Mouse (Mus musculus) gastrocnemius, adult 2 months (tissue): ENCODE measurements around the gene Ddost. TPM values are rescaled to one million over a fixed set of nuclear protein-coding genes. Genes with fewer than 3 reads are reported as not detected.
"Not testable (repeated sequence)": the region's sequence is repeated elsewhere in the genome, so short reads cannot be mapped to it uniquely, and the experiment has no call there.

Experiments
- DNase-seq: peaks from one replicate; pipeline ENCODE4 v3.0.0; 2022
- H3K27ac ChIP-seq: fragments of 200-600 bp; 2 replicates; pipeline ENCODE4 v1.8.1; 2022; ENCODE audit warnings: mild to moderate bottlenecking
- H3K4me3 ChIP-seq: fragments of 200-600 bp; 2 replicates; pipeline ENCODE4 v1.8.1; 2022; ENCODE audit warnings: mild to moderate bottlenecking, moderate library complexity
- CTCF ChIP-seq: fragments of 200-600 bp; IDR thresholded peaks from 2 replicates; pipeline ENCODE4 v1.8.1; 2022; ENCODE audit warnings: antibody characterized with exemption, mild to moderate bottlenecking, moderate library complexity
- intact Hi-C: fragments of 180-260 bp; cut with DNase I; formaldehyde crosslinking; loops from one replicate; pipeline ENCODE4 v1.15.1; 2025
- total RNA-seq, 2 experiments: library from RNA; stranded (reverse); gene quantifications; 2 replicates each; pipeline ENCODE4 v1.2.3; 2021

Gene Ddost
- total RNA-seq, 2 experiments from 2014 or later = 29.1 to 34.3 TPM

DNA sequence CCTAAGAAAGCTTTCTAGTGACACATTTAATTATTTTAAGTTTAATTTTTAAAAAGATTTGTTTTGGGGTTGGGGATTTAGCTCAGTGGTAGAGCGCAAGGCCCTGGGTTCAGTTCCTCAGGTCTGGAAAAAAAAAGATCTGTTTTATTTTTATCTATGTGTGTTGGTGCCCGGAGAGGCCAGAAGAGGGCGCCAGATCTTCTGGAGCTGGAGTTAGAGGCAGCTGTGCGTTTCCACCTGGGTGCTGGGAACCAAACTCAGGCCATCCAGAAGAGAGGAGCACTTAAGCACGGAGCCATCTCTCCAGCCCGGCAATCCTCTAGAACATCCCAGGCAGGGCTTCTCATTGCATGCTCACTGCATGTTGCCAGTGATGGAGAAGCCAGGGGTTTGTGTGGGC, 11.8 kb downstream of the Ddost start:
- intact Hi-C loops = no loop called here
- no peak for DNase-seq
- TF ChIP-seq CTCF = peak; percentile 43
- Histone ChIP-seq H3K4me3 (no peak overlapping the region), H3K27ac (no peak overlapping the region)

DNA sequence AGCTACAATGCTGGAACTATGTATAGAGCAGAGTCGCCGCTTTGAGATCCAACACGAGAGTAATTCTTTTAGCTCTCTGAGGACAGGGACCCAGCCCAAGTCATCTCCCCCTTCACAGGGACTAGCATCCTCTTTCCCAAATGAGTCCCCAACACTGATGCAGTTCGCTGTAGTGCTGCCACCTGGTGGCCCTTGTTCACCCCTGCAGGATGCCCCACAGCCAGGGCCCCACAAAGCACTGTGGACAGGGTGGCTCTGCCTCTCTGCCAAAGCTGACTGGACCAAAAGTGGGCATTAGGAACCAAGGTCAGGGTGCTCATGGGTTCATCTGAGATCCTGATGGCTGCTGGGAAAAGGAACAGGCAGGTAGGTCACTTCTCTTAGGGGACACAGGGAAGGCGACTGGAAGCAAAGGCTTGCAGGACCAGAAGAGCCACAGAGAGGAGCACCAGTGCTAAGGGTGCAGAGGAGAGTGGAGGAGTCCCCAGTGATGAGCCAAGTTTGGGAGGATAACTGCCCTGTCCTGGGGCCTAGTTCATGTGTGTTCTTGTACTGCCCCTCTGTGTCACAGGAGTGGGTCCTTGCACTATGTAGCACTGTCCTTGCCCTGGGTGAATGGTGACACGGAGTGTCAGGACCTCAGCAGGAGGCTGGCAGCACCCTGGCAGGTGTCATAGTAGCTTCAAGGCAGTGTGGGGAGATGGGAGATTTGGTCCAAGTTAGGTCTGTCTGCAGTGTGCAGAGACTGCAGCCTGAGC, 14.2 kb downstream of the Ddost start:
- TF ChIP-seq CTCF = peak; percentile 94
- DNase-seq = peak; percentile 60
- H3K4me3 ChIP-seq = no peak overlapping the region
- intact Hi-C loops = loop anchor here (2.0 kb wide), 2 partner anchors 60 to 108 kb away; no protein-coding TSS in a partner anchor
- 0 out of 2 replicates have a peak overlapping the region, but pooled peaks have one; percentile 99 for H3K27ac ChIP-seq

DNA sequence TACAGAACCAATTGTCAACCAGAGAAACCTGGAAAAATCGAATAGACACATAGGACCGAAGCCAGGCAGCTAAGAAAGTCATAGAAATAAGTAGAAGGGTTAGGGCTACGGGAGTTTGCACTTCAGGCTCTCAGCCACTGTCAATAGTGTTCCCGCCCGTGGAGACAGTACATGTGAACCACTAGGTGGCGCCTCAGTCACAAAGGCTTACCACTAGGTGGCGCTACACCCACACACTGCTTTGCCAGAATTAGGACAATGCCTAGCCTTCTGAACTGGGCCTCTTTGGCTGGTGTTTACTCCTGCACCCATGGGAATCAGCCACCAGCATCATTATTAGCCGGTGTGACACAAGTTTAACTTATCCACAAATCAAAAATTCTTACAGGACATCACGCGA, 15.0 kb downstream of the Ddost start:
- intact Hi-C loops = loop anchor here (2.0 kb wide), 2 partner anchors 59 to 107 kb away; no protein-coding TSS in a partner anchor
- Histone ChIP-seq H3K27ac (peak overlapping the region; percentile 99), H3K4me3 (no peak overlapping the region)
- no peak; the same call in 1 of the 2 replicates for TF ChIP-seq CTCF
- peak; percentile 82 for DNase-seq

DNA sequence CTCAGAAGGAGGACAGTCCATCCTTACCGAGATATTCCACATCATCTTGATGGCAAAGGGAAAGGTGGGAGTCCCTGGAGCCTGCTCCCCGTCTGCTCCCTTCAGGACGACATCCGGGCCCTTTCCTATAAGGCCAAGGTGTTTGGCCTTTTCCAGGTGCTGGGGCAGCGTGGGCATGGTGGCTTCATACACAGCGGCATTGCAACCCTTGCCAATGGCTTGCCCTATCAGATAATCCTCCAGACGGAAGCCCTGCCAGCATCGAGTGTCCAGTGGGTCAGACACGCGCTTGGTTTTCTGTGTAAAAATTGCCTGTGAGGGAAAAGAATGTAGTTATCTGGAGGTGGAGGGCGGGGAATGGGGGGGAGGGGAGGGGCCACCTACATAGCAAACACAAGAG, 16.2 kb downstream of the Ddost start:
- intact Hi-C loops = no loop called here
- TF ChIP-seq CTCF = no peak
- no peak overlapping the region; the same call in 1 of the 2 replicates for H3K4me3 ChIP-seq
- DNase-seq = peak; percentile 37
- H3K27ac ChIP-seq = peak overlapping the region; percentile 99

DNA sequence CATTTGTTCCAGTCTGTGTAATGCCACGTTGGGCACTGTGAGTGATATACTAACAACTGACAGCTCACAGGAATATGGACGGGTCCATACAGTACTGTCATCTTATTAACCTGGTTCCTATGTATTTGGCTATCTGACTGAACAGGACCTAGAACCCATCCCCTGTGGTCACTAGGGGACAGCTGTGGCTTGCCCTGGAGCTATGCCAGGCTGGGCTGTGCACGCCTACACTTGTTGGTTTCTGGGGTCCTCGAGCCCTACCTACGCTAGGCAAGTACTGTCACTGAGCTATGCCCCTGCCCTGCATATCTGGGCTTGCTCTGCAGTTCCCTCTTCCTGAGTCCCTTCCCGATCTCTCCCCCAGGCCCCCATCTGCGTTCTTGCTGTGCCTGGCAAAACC, 17.0 kb downstream of the Ddost start:
- Histone ChIP-seq H3K27ac (peak overlapping the region; percentile 99), H3K4me3 (no peak overlapping the region)
- DNase-seq = peak; percentile 43
- TF ChIP-seq CTCF = no peak
- intact Hi-C loops = no loop called here

DNA sequence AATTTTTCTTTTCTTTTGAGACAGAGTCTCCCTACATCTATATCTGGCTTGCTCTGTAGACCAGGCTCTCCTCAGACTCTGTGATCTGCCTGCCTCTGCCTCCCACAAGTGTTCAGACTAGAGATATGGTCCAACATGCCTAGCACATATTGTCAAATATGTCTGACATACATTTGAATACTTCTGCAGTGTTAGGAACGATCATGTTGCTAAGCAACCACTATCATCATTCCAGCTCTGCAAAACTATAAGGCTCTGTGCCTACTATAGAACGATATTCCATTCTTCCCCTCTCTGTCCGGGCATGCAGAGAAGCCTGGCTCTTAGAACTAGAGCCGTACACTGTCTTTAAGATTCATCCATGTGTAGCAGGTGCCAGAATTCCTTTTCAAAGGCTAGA, 18.2 kb downstream of the Ddost start:
- peak overlapping the region; percentile 22; the same call in 1 of the 2 replicates for H3K4me3 ChIP-seq
- no peak for TF ChIP-seq CTCF
- intact Hi-C loops = no loop called here
- H3K27ac ChIP-seq = peak overlapping the region; percentile 99
- DNase-seq = no peak

DNA sequence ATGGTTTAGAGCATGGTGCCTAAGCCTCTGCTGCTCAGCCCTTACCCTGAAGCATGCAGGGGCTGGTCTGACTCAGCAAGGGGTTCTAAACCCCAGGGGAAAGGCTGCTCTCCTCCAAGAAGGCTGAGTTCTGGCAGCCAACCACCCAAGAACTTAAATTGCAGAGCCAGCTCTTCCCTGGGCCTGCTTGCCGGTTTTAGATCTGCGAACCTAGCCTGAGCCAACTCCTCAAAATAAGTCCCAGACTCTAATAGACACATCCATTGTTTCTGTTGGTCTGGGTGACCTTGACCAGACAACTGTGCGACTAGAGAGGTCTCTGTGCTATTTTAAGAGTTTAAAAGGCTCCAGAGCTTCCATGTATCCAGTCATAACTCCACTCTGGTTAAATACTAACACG, 19.2 kb downstream of the Ddost start:
- H3K27ac ChIP-seq = peak overlapping the region; percentile 99
- H3K4me3 ChIP-seq = peak overlapping the region; percentile 54
- peak; percentile 62 for DNase-seq
- no peak for TF ChIP-seq CTCF
- intact Hi-C loops = no loop called here

DNA sequence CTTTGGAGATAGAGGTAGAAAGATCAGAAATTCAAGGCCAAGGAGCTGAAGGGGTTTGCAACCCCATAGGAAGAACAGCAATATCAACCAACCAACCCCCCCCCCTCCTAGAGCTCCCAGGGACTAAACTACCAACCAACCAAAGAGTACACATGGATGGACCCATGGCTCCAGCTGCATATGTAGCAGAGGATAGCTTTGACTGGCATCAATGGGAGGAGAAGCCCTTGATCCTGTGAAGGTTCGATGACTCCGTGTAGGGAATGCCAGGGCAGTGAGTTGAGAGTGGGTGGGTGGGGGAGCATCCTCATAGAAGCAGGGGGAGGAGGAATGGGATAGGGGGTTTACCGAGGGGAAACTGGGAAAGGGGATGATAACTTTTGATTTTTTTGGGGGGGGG, 19.9 kb downstream of the Ddost start:
- no peak for TF ChIP-seq CTCF
- peak overlapping the region; percentile 99 for H3K27ac ChIP-seq
- intact Hi-C loops = no loop called here
- no peak for DNase-seq
- peak overlapping the region; percentile 97; the same call in 1 of the 2 replicates for H3K4me3 ChIP-seq

DNA sequence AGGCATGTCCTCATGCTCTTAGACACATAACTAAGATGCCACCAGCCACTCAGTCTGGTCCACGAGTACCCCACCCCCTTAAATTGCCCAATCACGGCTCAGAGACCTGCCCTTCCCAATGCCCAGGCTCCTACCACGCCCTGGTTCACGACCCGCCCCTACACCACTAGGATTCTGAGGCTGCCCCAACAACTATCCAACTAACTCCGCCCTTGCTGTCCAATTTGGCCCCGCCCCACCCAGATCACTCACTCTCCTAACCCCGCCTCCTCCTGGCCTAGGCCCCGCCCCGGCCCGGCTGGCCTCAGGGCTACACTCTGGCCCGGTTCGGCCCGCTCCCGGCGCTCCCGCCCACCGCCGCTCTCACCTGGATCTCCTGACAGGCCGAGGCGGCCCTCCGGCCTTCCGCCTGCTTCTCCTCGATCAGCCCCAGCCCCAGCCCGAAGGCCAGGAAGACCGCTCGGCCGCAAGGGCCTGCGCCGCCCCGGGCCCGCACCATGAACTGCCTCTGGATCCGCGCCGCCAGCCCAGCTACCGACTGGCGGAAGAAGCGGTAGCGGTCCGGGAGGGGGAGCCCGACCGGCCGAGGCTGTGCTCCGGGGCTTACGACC, 21.0 kb downstream of the Ddost start:
- peak; percentile 99 for DNase-seq
- no peak for TF ChIP-seq CTCF
- Histone ChIP-seq H3K4me3 (peak overlapping the region; percentile 97), H3K27ac (peak overlapping the region; percentile 99)
- intact Hi-C loops = no loop called here

DNA sequence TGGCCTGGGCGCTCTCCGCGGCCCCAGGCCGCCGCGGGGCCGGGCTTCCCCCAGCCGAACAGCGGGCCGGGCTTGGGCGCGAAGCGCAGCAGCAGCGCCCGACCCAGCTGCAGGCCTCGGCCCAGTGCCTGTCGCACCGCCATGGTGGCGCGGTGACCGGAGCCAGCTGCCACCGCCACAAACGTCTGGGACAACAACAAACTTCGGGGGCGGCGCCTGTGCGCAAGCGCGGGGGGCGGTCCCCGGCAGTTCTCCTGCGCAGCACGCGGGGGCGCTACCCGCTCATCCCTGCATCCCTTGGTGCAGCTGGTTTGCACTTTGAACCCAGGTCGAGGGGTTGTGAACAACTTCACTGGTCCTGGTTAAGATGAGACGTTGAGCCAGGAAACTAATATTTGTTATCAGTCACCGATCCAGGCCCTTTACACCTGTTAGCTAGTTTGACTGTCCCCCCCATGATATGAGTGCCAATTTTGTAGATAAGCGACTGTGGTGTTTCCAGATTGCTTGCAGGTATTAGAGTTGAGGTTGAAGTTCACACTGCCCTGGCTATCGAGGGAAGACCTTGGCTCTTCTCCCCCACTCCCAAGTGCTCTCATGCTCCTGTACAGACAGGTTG, 21.7 kb downstream of the Ddost start, which contains the start of gene Pink1:
Gene Pink1 (minus strand): TSS at position 231 of the 619 bp plus-strand sequence.
- intact Hi-C loops = no loop called here
- Histone ChIP-seq H3K27ac (peak within 1 kb of the TSS; percentile 99), H3K4me3 (peak within 1 kb of the TSS; percentile 97)
- peak; percentile 95 for DNase-seq
- peak; percentile 95 for TF ChIP-seq CTCF

DNA sequence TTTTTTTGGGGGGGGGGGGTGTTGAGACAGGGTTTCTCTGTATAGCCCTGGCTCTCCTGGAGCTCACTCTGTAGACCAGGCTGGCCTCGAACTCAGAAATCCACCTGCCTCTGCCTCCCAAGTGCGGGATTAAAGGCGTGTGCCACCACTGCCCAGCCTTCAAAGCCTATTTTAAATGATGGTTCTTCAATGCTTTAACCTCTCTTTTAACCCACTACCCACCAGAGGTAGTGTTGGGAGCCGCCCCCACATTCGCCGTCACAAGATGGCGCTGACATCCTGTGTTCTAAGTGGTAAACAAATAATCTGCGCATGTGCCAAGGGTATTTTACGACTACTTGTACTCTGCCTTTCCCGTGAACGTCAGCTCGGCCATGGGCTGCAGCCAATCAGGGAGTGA, 22.6 kb downstream of the Ddost start:
- peak overlapping the region; percentile 38; the same call in 1 of the 2 replicates for H3K27ac ChIP-seq
- intact Hi-C loops, DNase-seq, H3K4me3 ChIP-seq: not testable (repeated sequence)

DNA sequence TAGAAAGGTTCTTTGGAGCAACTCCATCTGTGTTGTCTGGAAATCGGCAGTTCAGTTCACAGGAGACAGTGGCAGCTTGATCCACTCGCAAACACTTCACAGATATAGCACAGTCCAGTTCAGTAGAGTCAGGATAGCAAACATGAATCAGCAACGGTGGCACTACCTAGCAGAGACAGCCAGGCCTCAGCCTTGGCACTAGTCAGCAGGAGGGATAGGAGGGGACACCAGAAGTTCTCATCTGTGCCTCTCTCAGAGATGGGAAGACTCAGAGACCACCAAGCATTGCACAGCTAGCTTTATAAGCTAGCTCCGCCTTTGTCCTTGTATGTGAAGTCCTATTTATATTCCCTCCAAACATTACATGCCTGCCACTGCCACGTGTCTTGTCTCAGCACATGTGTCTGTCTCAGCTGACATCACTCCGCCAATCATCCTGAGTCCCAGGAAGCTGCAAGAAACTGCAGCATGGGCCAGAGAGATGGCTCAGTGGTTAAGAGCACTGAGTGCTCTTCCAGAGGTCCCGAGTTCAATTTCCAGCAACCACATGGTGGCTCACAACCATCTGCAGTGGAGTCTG, 23.5 kb downstream of the Ddost start:
- DNase-seq = no peak
- Histone ChIP-seq H3K27ac (peak overlapping the region; percentile 49; the same call in 1 of the 2 replicates), H3K4me3 (no peak overlapping the region)
- TF ChIP-seq CTCF = no peak
- intact Hi-C loops = loop anchor here (2.0 kb wide), 1 partner anchor 51 kb away; no protein-coding TSS in a partner anchor

DNA sequence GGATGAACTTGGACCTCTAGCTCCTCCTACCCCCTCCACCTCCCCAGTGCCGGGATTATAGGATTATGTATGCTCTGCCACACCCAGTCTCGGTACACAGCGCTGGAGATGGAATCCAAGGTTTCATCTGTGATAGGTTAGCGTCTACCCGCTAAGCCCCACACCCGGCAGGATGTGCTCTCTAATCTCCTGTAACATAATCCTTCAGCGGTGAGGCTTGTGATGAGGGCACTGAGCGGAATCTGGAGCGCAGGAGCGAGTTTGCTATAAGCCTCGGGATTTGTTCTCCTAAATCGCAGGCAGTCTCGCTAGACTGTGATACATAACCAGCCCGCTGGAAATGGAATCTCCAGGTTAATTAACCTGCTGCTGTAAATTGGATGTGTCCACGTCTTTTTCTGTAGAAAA, 25.7 kb downstream of the Ddost start:
- H3K4me3 ChIP-seq = no peak overlapping the region
- TF ChIP-seq CTCF = no peak
- intact Hi-C loops = no loop called here

More for the DNA sequence above, 25.7 kb downstream of the Ddost start:
- no peak overlapping the region; the same call in 1 of the 2 replicates for H3K27ac ChIP-seq
- DNase-seq = no peak
